Mouse (Mus musculus) adrenal gland, adult 8-10 months (tissue): ENCODE data around the gene Layn. TPM values are rescaled to one million over a fixed set of nuclear protein-coding genes. Genes with fewer than 3 reads are reported as not detected.

Source experiments
- DNase-seq: peaks from one replicate; pipeline ENCODE4 v3.0.0; 2022
- total RNA-seq, 4 experiments: library from RNA; stranded (reverse); gene quantifications; 2 replicates each; pipeline ENCODE4 v1.2.4; 2022

Layn gene
- 10 to 100 TPM in 1 of 4 experiments, 1 to 10 TPM in 3; 6.1 to 10.9 (median 9.7) TPM for total RNA-seq

DNA sequence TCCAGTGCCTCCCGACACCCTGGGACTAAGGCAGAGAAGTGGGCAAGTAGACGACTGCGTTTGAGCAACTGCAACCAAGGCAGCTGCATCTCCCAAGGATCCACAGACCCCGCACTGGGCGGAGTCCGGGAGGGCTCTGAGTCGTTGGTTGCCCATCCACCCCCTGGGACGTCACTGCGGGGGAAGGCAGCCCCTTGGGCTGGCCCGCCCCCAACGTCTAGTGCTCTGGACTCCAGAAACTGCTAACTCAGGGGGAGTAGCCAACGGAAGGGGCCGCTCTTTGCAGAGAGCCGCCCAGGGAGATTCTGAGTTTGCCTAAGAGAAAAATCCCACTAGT, at the start of gene Layn:
TSS of gene Layn (minus strand) at position 116 of the 337 bp plus-strand sequence.
- peak; percentile 56 for DNase-seq

DNA sequence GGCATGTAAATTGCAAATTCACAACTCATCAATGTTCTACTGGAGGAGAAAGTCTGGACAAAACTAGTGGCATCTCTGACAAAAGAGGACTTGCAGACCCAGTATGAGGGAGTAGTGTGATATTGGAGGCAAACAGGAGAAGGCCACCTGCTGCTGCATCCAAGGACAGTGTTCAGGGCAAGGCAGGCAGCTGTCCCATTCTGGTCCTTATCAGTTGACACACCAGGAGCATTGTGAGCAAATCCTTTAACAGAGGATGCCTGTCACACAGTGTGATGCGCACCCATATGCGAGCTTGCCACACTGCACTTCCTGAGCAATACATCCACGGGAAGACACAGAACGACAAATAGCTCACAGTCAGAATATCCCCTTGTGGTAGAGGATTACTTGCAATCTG, 37.9 kb upstream of the Layn start:
- no peak for DNase-seq

DNA sequence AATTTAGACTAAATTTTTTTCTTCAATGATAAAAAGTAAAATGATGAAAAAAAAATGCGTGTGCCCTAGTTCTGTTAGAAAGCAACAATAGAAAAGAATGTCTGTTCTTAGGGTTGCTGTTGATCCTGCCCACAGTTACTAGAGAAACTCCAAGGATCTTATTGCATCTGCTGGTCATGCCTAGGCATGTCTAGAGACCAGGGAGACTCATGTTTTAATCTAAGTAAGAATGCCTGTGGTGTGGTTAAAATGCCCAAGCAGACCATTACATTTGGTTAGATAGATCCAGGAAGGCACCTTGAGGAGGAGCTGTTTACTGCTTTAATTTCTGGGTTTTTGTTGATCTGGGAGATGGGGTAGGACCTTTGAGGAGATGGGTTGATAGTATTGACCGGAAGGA, 28.9 kb upstream of the Layn start:
- DNase-seq: no peak

DNA sequence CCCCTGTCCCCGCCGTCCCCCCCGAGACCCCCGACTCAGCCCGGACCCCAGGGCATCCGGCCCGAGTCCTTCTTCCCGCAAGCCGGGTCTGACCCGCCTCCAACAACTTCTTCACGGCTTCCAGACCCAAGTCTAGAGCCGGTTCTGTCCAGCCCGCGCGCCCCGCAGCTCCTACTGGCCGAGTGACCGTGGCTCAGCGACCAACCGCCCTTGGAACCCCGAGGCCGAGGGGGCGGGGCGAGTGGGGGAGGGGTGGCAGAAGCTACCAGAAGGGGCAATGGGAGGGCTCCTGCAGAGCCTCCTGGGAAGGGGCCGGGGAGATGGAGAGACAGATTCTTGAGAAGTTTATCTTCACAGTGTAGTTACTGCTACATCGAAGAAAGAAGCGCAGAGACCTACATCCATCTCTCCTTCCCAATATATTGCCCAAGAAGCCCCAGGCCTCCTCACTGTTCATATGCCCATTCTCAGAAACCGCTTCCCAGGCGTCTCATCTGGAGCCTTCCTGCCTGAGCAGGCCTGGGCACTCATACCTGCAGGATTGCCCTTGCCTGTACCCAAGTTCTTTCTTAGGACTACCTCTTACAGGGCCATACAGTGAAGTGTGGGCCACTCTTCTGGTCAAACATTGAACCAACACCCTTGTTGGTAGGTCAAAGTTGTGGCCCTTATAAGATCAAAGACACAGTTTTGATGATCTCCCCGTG, 27.1 kb upstream of the Layn start:
- peak; percentile 26 for DNase-seq

DNA sequence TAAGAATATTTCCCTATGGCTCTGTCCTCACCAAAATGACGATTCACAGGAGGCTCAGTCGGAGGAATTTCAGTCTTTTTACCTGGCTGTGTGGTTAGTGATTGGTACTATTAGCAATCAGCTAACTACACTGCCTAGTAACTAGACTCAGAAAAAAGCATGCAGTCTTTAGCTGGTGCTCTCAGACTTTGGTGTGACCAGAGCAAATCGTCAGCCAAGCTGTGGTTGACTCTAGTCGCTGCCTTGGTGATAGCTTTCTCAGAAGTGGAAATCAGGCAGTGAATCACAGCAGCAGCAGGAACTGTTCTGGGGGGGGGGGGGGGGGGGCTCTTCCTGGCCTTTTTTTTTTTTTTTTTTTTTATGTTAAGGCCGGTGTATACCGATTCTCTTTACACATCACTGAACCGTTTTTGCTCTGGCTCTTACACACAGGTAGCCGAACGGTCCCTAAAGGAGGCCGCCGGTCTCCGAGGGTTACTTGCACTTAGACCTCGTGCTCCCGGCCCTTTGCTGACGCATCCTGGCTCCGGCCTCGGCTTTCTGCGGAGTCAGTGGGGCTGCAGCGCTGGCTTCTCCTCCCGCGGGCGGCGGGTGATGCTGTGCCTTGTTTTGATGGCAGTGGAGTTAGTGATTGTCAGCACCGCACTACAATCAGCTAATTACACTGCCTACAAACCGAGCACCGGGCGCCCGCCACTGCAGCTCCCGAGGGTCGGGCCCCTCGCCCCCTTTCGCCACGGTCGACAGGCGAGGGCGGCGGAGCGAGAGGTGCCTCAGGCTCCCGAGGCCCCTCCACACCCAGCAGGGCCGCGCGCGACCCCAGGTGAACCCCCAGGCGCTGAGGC, 26.3 kb upstream of the Layn start:
- DNase-seq: peak; percentile 61

DNA sequence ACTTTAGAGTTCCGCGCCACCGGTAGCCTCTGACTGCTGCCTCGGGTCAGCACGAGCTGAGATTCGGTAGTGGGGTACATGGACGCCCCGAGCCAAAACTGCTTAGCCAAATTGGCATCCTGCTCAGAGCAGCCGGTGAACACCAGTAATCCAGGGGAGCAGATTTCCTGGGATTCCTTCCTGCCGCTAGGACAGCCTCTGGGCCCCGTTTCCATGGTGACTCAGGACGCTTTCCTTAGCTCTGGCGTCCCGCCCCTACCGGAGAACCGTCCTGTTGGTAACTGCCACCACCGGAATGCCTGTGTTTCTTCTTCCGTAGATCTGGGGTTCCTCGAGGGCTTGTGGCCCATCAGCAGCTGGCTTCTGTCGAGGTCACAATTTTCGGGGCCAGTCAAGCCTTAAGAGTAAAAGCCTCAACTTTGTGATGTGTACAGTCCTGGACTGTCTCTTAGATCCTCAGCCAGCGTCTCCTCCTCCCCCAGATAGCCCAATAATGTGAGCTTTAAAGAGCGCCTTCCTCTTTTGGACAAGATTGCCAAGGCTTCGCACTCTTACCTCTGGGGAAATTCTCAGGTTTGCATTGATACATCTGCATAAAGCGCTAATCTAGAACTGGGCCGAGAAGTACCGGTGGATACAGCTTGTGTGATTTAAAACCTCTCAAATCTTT, 25.0 kb upstream of the Layn start, which contains the start of gene 4833427G06Rik:
TSS of gene 4833427G06Rik (minus strand) at position 323 of the 670 bp plus-strand sequence.
- DNase-seq: peak; percentile 61

DNA sequence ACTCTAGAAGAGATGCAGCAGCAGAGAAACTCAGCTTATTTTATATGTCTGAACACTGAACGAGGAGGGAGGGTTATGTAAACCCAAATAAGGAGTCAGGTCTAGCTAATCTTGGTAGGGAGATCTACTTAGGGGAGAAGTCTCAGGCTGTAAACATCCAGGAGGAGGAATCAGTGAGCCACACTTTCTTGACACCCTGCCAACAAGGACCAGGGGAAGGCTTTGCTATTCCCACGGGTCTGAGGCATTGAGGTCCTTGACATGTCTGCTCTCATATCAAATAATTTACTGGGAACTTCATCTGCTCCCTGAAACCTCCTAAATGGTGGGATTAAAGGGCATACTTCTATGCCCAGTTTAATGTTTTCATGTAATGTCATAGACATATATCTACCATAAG, 19.4 kb upstream of the Layn start:
- peak; percentile 45 for DNase-seq

DNA sequence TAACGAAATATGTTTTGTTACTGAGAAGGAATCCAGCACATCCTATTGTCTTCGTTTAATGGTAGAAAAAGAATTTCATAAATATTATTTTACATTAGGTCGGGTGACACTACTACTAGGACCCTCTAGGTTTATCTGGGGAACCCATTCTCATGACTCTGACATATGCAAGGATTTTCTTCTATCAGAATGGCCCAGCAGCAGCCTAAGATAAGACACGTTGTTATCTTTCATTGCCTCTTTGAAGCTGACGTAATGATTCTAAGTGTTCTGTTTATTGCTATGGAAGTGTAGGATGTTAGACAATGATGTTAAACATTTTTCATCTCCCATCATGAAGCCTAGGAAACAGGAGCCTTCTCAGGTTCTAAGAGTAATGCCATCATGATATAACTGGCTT, 16.8 kb upstream of the Layn start:
- no peak for DNase-seq

DNA sequence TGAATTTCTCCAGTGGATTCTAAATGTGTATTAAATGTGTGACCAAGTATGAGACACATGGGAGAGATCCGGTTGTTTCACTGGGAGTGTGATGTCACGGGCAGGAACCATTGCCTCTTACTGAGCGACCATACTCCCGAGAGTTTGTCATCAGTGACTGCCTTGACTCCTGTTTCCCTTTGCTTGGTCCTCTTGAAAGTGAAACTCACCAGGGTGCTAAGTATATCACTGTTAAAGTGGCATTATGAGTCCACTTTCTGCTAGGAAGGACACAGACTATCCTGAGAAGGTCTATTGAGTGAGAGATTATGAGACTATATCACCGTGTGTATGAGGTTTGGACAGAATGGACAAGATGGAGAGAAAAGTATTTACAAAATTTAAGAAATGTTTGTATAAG, 4.7 kb upstream of the Layn start:
- DNase-seq: no peak

DNA sequence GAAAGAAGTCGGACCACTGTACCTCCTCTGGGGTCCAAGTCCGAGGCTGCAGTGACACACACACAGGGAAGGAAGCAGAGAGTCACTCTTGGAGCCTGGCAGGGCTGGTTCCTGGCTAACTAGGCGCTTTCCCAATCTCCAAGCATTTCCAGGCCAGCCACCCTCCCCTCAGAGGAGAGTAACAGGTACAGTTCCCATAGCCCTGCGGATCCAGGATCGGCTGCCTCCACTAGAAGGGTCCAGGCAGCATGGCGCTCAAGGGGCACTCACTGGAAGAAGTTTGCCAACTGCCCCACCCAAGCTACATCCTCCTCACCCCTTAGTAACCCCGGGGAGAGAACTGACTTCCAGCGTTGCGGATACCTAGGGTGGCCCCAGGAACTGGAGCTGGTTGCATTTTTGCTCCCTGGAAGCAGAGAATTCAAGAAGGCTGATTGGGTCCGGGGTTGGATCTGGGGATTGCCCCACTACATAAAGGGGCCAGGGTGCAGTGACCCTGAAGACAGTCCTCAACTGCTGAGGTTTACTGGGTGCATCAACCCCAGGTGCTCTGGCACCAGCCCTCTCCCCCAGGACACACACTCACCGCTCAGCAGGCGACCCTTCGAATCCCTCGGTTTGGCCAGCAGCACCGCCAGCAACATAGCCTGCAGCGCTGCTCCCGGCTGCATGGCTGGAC, 455 bp downstream of the Layn start:
- DNase-seq: no peak

DNA sequence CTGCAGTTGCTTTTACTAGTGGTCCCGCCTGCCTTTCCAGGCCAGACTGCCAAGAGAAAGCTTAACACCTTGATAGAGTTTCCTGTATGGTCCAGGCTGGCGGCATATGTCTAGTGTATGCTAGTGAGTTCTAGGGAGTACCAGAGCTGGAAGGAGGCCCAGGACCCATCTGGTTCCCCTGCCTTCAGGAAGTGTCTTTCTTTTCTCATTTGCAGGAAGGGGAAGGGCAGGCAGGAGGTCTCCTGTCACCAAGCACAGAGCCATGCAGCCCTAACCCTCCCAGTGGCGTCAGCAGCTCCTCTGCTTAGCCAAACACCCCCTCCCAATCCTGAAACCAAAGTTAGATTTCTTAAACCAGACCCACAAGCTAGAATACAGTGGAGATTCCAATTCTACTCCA, 1.1 kb downstream of the Layn start:
- no peak for DNase-seq

DNA sequence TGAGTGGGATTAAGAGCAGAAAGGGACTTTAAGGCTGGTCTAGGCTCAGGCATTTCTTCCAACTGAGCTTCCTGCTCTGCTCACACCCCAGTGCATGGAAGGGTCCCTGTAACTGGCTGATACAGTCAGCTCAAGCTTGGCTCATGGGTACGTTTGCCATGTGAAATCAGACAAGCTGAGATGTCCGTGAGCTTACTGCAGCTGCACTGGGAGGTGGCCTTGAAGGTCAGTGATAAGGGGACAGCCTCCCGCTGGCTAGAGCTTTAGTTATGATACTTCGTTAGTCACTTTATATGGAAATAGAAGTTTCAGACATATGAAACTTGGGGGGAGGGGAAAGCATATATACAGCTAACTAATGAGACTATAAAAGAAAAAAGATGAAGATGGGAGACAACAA, 6.1 kb downstream of the Layn start:
- peak; percentile 35 for DNase-seq

DNA sequence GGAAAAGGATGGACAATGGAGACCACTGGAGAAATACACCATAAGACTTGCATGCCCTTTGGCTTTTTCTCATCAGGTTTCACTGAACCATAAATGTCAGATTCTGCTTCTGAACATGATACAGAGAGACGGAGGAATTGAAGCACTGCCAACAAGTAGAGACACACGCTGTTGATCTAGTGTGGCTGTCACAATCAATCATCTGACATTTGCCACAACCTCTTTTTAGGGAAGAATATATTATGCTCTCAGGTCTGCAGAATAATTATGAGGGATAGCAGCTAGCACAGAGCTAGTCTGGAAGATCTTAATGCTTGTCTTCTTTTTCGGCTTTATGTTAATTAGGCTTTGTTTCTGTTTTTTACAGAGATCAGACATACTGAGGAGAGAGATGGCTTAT, 8.7 kb downstream of the Layn start:
- DNase-seq: no peak

DNA sequence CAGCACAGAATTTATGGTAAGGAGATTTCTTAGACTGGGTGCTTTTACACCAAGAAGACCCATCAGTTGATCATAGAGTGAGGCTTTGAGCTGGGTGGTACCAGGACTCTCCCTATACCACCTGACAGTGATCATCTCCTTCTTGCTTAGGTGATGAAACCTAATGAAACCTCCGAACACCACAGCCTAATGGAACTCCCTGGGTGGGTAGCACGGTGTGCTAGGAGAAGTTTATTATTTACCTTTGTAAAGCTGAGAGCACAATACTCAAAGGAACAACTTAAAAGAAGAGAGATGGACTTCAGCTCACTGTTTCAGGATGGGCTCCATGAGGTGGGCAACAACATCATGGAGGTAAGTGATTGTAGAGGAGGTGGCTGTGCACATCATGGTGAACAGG, 16.3 kb downstream of the Layn start, which contains the start of gene Btg4:
TSS of gene Btg4 (plus strand) at position 301 of the 400 bp plus-strand sequence.
- no peak for DNase-seq

DNA sequence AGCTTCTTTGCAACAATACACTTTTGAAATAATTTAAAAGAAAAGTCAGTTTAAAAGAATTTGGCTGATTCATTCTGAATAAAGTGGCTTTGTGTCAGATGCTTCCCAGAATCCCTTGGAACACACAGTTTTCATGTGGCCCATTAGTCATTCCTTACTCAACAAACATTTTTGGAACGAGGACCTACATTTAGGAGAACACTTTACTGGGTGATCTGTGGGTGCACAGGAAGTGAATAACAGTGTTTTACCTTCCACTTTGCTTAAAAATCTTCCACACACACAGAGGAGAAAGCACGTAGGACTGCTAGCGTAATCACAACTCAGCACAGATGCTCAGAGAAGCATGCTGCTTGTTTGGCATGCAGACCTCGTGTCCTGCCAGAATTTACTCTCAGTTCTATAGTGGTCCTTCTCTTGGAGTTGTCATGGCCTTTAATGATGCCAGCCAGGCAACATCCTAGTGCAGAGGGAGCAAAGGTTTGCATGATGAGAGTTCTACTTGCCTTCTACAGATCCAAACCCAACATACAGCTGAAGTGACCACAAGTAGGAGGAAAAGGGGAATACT, 17.9 kb downstream of the Layn start:
- DNase-seq: no peak

DNA sequence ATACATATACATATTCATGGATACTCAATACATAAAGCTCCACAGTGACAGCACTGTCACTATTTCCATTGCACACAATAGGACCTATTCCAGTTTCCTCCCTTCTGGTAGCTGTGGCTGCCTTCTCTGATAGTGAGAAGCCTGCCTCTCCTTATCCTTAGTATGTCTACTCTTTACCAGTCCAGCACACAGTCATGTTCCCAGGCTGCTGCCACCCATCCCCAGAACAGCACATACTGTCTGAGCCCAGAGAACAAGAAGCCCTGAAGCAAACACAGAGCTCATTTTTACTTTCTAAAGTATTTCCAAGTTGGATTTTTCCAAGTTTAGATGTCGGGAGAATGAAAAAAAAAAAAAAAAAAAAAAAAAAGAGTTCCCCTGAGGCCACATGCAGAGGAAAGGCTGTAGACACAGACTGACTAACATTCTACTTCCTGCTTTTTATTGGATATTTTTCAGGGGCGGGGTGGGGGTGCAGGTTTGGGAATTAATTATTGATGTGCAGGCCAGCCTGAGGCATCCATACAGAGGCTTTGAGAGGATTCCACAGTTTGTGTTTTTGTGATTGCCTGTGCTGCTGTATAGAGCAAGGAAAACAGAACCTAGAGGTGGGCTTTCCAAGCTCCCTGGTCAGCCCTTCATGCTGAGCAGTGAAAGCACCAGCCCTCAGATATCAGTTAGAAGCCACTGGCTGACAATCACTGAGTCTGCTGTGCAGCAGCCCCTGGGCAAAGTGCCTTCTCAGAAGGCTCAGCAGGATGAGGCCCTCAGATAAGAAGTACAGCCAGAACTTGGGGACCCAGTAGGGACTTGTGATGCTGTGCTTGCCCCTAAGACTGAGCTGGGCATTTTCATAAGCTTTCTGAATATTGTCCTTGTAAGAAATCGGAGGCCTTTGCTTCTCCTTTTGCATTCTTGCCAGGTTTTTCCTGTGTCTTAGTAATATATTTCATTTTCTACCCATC, 20.3 kb downstream of the Layn start:
- no peak for DNase-seq

DNA sequence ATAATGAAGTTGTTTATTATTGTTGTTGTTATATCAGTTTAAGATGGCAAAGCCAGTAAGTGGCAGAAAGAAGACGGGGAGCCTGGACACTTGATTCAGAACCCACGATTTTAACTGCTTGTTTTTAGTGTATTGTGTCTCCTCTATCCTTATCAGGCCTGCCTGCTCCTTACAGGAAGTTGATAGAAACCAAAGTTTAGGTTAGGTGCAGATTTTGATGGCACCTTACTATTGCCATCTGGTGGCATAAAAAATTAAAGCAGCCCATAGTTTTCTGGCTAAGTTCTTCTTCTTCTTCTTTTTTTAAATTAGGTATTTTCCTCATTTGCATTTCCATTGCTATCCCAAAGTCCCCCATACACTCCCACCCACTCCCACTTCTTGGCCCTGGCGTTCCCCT, 24.7 kb downstream of the Layn start:
- DNase-seq: no peak

DNA sequence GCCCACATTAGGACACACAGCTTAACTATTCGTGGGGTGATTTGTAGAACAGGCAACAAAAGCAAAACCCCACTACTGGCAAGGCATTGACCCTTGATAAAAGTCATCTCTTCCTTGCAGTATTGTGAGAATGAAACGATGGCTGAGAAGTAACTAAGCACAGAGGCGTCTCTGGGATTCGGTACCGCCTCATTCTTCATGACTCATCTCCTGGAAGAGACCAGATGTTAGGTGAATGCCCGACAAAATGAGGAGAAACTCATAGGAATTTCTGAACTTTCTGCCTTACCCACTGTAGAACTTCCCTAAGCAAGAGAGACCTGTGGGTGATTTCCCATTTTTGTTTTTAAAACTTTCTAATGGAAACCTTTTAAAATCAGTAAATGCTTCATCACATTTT, 34.8 kb downstream of the Layn start:
- DNase-seq: no peak

DNA sequence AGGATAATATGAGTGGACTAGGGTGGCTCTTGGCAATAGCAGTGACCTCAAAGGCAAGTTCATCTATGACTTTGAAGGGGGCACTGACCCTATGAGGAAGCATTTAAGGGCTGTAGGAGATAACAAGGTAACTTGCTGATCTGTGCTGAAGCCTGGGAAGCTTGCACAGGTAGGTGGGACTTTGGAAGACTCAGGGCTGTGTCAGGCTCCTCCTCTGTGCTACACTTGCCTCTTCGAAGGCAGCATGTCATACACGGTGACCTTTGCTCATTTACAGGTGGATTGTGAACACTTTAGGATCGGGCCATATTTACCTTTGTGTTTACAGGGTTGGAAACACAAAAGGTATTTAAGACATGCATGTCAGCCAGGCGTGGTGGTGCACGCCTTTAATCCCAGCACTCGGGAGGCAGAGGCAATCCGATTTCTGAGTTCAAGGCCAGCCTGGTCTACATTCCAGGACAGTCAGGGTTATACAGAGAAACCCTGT, 35.4 kb downstream of the Layn start:
- no peak for DNase-seq

DNA sequence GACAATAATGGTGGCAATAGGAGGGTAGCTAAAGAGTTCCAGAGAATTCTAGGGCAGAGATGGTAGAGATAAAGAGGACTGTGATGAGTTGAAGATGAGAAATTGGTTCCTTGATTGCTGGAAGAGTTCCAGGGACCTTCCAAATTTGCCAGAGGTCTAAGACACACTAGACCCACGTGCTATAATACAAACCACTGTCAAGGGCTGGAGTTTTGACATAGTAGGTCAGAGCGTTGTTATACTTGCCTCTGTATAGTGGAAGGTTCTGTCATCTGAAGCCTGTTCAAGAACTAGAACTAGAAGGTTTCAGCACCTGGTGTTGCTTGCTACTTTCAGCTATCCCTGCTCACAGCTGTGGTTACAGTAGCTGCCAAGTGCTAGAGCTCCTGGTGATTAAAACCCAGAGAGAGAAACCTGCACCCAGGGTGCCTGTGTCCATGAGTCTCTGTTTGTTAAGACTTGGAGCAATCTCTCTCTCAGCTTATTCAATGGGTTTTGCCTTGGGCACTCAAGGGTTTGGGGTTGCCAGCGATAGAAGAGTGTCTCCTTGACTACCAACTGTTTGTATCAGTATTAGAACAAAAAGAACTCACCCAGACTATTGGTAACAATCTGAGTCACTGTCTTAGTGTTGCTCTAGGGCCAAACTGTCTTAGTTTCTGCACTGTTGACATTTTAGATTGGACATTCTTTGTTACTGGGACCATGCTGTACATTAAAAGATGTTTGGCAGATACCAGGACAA, 43.9 kb downstream of the Layn start:
- DNase-seq: no peak
